Mouse (Mus musculus) adrenal gland, adult (tissue): ENCODE measurements around the gene Gm10428.

Source experiments
- DNase-seq, 2 experiments: peaks; one replicate each; pipeline ENCODE4 v3.0.0; 2022 to 2023; ENCODE audit warnings: low spot score in 1 of 2; ENCODE audit not compliant: inconsistent age in 2 of 2

The Gm10428 gene

GRCm38 (mm10) chr11:62776510-62776909 is 23.6 kb downstream of the Gm10428 start:
- no peak for DNase-seq

- peak; percentile 75 to 86 for DNase-seq
Observed at GRCm38 (mm10) chr11:62788935-62789616, 36.2 kb downstream of the Gm10428 start, which contains the start of gene Zfp286. Zfp286 (minus strand) TSS chr11:62789462.

- no peak for DNase-seq
Observed at GRCm38 (mm10) chr11:62789617-62789936, 36.7 kb downstream of the Gm10428 start.
